Mouse (Mus musculus) telencephalon, adult 2 months (tissue): ENCODE data around the gene Cotl1.

Experiments
- DNase-seq: peaks from one replicate; pipeline ENCODE4 v3.0.0-alpha.2; 2011; ENCODE audit warnings: low read depth, low spot score

Gene Cotl1

DNA sequence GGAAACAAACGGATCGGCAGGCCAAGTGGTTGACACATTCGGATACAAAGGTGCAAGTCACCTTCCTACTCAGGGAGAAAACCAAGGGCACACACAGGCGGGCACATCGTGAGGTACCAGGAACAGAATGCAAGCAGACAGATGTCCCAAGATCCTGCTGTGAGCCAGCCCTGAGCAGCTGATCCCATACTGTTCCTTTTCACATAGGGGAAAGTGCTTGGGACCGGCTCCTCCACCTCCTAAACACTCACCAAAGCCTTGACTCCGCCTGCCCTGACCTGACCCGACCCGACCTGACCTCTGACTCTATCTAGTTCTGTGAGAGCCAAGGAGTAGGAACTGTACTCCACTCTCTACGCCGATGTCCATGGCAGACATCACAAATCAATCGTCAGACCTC is 22.9 kb downstream of the Cotl1 start:
- no peak for DNase-seq

DNA sequence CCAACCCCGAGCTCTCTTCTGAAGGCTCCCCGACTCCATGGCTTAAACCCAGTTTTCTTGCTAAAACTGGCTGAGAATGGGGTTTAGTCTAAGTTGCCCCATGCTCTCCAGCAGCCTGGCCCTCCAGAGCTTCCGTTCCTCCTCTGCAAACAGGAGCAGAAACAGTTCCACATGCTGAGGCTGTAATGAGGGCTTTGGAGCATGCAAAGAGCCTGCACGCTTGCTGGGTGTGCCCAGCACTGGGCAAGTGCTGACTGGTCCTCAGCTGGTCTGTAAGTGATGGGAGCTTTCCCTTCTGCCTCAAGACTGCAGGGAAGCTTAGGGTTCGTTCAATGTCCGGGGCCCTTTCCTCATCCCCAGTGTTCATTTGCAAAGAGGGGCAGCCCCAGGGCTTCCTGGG is 24.1 kb downstream of the Cotl1 start:
- no peak for DNase-seq

DNA sequence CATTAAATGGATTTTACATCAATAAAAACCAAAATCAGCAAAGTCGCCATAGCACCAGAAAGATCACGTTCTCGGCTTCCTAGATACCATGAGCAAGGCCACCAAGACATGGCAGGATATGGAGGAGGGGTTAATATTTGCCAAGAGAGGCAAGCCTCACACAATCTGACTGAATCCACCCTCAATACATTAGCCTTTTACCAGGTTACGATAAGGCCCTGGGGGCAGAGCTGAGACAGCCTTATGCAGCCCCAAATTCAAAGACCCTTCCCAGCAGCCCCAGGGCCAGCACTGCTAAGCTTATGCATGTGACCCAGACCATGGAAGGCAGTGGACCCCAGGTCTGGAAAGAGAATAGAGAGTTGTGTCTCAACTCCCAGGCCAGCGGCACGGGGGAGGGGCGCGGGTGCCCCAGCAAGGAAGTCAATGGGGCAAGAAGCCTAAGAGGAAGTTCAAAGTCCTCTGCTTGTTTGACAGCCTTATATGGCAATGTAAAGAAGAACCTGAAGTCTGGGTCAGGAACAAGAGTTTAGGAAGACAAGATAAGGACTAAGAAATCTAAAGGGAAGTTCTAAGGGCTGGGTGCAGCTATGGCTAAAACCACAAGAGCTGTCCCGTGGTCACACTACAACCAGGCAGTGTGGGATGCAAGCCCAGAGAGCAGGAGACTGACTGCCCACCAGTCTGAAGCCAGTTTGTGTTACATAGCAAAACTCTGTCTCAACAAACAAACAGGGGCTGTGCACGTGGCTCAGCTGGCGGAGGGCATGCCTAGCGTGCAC is 27.5 kb downstream of the Cotl1 start:
- no peak for DNase-seq

- no peak for DNase-seq
Measured at GRCm38 (mm10) chr8:119811925-119812324, 28.4 kb downstream of the Cotl1 start.

- no peak for DNase-seq
Measured at GRCm38 (mm10) chr8:119810953-119811499, 29.3 kb downstream of the Cotl1 start.

DNA sequence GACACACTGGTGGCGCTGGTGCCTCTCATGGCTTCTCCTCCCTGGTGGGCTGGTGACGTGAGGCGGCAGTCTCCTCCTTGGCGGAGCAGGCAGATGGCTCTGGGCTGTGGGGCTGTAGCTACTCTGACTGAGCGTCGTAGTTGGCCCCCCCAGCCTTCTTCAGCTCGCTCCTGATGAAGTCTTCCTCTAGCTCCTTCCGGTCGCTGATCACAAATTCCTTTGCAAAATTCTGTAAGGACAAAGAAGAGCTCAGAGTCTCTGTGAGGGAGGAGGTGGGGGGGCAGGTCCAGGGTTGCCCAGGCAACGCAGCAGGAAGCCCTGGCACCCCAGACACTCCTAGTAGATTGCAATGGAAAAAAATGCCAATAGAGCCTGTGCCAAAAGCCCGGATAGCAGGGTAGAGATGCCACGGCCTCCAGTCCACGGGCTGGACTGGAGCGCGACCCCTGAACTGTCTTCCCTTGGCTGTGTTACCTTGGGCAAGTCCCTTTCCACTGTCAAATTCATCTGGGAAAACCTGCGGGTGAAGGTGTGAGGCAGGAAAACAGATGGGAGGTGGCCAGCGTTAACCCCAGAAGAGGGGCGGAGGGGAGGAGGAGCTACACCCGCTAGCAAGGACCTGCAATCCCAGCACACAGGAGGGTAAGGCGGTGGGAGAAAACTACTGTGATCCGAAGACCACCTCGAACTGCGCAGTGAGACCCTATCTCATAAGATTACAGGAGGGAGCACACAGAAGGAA is 30.0 kb downstream of the Cotl1 start:
- DNase-seq, result no peak

GRCm38 (mm10) chr8:119809620-119810019 is 30.7 kb downstream of the Cotl1 start:
- DNase-seq, result no peak

GRCm38 (mm10) chr8:119807687-119808086 is 32.7 kb downstream of the Cotl1 start:
- DNase-seq, result no peak

- no peak for DNase-seq
Measured at GRCm38 (mm10) chr8:119806422-119807263, 33.7 kb downstream of the Cotl1 start.

GRCm38 (mm10) chr8:119805275-119805674 is 35.1 kb downstream of the Cotl1 start:
- DNase-seq, result no peak

DNA sequence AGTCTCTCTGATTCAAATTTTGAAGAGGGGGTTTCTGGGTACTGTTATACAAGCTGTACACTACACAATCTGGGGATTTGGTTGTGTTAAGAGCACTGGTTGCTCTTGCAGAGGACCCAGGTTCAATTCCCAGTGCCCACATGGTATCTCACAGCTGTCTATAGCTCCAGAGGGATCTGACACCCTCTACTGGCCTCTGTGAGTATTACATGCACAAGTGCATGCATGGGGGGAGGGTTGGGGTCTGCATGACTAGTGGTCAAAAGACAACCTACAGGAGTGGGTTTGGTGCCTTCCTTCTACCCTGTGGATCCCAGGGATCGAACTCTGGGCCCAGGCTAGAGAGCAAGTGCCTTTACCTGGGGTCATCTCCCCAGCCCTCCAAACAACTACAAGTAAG is 37.8 kb downstream of the Cotl1 start:
- DNase-seq, result no peak

- DNase-seq, result no peak
Measured at GRCm38 (mm10) chr8:119801168-119801567, 39.2 kb downstream of the Cotl1 start.

DNA sequence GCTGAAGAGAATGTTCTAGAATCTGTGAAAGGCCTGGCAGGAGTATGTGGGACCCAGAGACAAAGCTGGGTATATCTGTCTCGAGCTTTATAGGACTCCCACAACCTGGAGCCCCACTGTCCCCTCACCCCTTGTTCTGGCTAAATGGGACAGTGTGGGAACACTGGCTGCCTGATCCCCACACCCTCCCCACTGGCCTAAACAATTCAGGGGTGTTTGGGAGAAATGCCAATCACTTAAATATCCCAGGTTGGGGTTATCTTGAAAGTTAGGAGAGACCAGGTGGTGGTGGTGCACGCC is 41.4 kb downstream of the Cotl1 start:
- no peak for DNase-seq

DNA sequence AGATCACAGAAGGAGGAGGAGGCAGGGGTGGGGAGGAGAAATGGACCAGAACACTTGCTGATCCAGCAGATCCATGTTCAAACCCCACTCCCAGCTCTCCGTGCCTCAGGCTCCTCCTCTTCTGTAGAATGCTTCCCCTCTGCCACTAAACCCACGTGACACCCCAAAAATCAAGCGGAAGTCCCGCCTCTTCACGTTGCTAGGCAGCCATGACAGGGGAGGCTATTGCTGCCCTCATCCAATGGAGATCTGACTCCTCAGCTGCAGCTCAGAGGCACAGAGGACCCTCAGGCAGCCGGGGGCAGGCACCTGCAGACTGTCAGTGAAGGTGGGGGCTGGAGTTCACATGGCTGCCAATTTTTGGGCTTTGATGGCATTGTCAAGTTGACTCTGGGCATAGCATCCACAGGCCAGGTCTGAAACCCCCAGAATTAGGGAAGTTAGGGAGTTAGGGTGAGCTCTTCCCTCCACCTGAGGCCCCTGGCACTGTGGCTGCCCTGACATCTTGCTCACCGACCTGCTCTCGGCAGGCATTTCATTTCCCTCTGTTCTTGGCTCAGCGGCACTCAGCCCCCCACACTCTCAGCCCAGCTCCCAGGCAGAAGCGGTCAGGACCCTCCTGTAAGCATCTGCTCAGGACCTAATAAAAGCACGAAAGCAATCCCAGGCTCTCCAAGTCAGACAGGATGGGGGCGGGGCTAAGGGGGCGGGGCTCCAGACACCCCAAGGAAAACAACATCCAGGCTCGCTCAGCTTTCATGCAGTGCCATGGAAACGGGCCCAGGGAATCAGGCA is 42.0 kb downstream of the Cotl1 start:
- no peak for DNase-seq

DNA sequence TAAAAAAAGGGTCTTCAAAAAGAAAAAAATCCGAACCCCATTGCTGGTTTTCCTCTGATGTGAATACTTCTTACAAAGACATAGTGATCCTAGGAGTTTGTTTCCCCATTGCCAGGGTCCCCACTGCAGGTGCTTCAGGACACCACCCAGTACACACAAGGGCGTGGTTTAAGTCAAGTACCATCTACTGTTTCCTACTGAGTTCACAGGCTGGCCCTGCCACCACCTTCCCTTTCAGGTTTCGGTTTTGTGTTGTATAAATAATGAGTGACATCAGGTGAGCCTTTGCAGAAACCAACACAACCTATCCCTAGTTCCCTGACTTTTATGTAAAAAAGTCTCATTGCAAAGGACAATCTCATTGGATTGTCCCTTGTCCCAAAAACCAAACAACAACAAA is 44.7 kb downstream of the Cotl1 start:
- DNase-seq, result no peak

DNA sequence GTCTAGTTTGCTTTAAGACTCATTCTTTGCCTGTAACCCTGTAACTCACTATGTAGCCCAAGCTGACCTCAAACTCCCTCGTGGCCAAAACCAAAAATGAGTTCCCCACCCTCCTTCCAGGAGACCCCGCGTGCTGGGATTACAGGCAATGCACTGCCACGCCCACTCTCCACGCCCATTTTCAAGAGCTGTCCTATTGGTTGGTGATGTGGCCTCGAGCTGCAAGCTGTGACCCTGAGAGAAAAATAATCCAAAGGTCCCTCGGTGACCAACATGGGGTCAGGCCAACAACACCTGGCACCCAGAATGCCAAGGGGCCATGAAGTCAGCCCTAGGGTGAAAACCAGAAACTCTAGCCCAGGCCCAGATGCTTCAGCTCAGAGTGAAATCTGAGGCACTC is 45.7 kb downstream of the Cotl1 start:
- no peak for DNase-seq

GRCm38 (mm10) chr8:119791804-119792704 is 48.3 kb downstream of the Cotl1 start:
- DNase-seq, result no peak

DNA sequence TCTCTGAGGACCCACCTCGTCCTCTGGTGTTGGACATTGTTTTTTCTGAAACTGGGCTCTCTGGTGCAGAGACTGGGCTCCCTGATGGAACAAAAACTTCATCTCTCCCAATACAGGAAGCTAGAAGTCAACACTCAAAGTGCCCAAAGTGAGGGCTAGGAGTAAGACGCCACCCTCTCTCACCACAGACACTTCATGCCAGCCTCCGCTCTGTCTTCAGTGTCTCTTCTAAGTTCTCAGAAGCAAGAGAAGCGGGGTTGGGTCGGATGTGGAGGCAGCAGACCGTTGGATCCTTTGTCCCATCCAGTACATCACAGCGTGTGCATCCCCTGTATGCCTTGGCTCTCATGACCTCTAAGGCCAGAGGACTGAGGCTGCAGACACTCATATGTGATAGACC is 50.8 kb downstream of the Cotl1 start:
- no peak for DNase-seq

DNA sequence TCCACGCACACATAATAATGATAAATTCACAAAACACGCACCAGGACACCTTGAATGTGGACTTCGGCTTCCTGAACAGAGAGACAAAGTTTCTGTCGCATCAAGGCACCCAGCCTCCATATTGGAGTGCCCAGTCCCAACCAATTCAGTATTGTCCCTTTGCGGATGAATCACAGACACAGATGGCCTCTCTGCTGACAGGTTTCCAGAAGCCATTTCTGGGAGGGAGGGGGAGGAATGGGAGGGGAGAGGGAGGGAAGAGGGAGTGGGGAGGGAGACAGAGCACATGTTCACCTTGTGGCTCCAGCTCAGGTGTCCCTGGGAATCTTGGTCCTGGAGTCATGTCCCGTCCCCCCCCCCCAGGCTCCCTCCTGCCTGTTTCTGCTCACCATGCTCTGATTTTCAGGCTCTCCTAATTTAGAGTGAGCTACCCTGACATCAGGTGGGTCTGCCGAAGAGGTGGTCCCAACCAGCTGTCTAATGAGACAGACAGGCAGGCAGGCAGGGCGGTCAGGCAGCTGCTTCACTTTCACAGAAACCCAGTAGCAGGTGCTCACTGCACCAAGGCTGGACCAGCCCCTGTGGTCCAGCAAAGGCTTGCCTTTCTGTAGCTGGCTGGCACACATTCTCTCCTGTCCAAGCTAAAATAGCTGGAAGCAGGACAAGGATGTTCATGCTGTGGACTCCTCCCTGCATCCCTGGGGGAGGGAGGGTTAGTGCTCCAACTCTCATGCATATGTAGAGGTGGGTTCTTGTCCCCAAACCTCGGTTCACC is 51.5 kb downstream of the Cotl1 start:
- no peak for DNase-seq

DNA sequence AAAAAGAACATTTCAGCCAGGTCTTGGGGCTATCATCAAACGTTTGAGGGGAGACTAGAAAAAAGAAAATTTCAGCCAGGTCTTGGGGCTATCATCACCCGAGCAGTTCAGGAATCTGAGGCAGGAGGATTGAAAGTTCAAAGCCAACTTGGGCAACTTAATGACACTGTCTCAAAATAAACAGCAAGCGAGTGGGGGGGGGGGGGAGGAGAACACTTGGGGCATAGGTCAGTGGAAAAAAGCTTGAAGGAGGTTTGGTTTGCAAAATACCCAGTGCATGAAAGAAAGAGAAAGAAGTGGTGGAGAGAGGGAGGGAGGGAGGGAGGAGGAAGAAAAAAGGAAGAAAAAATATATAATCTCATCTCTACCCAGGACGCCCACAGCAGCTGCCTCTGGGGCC is 53.0 kb downstream of the Cotl1 start:
- DNase-seq, result no peak
